Mouse (Mus musculus) cerebellum, adult 2 months (tissue): Measurements from ENCODE around the gene Plscr1.

ENCODE experiments used
- CTCF ChIP-seq: fragments of 200-500 bp; IDR thresholded peaks from 2 replicates; pipeline ENCODE4 v1.5.1; 2011; ENCODE audit warnings: low read depth, mild to moderate bottlenecking, control low read depth, low read length, moderate library complexity, borderline replicate concordance; ENCODE audit not compliant: insufficient read depth
- POLR2A ChIP-seq: fragments of 200-500 bp; IDR thresholded peaks from 2 replicates; pipeline ENCODE4 v1.6.1; 2011; ENCODE audit warnings: low read length, control low read depth, borderline replicate concordance; ENCODE audit not compliant: insufficient read depth

DNA sequence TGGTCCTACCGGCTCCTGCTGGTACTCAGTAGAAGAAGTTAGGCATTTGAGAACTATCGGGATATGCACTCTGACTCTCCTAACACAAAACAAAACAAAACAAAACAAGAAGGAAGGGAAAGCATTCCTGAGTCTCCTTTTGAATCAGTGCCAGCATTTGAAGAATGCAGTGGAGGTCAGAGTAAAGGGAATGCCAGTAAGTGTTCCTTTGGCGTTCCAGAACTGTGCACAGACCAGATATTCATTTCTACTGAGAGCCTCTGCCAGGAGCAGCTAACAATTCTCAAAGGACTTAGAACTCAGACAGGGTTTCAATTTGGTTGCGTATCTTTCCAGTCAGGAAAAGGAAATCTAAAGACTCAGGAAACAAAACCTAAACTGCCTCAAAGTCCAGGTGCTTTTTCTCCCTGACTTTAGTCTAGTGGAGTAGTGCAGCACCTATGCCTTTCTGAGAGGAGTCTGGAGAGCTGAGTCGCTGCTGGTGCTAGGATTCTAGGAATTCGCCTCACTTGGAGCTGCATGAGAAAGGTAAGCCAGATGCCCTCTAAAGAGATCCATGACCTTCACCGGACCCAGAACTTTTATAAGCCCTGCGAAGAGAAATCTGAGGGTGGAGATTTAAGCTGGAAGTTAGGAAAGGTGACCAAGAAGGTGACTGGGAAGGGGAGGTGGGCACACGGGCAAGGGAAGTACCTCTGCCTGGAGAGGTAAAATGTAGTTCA lies 26.1 kb downstream of the Plscr1 start, which contains the start of gene Plscr2:
- TF ChIP-seq CTCF (no peak), POLR2A (no peak)
